Mouse (Mus musculus): ENCODE results near the gene Ly6g6c. TPM values are rescaled to one million over a fixed set of nuclear protein-coding genes. Genes with fewer than 3 reads are reported as not detected.

Gene Ly6g6c
- polyA plus RNA-seq, 1 experiment from 2014 or later, result 0.38 TPM

DNA sequence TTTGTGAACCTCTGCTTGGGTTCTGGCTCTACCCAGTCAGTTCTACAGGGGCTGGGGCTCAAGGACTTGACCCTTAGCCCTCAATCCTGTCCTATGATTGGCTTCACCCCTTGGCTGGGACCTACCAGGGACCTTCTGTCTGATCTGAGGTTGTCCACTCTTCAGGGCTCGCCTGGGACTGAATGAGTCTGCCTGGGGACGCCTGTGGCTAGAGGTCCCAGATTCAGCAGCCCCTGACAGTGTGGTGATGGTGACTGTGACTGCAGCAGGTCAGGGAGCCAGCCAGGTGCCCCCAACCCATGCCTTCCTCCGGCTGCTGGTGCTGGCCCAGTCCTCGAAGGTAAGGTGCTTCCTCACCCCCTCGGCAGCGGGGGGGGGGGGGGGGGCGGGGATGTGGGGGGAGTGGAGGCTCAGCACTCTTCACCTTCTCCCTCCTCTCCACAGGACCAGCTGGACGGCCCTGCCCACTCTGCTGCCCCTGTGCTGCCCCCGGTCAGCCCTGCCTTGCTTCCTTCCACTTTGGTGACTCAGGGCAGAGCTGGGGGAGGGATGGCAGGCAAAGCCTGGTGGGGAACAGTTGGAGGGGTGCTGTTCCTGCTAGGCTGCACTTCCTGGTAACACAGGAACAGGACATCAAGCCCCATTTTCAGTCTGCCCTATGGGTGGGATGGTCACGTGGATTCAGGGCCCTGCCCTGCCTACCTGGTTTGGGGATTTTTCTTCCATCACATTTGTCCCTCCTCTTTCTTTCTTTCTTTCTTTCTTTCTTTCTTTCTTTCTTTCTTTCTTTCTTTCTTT, 40.3 kb upstream of the Ly6g6c start:
- Histone ChIP-seq H3K36me3 (ENCODE audit: insufficient read depth) (no peaks in the 10 kb centered on the region), H3K4me1 (ENCODE audit: insufficient read depth) (peaks cover 4% of the 10 kb centered on the region; the same call in 1 of the 2 replicates), H3K9me3 (ENCODE audit: low read depth, low read length) (no peaks in the 10 kb centered on the region), H3K4me3 (ENCODE audit: low read depth, low read length) (no peak overlapping the region), H3K4me2 (no peak overlapping the region), H3K27me3 (ENCODE audit: insufficient read depth, low read length) (no peaks in the 10 kb centered on the region), H3K9ac (no peak overlapping the region), H3K27ac (ENCODE audit: low read depth) (no peak overlapping the region)
- TF ChIP-seq CTCF (IDR thresholded peaks at IDR 0.05; ENCODE audit: low read depth), result no peak
- DNase-seq, result no peak
- WGBS, result 60% methylated on average over 7 of the region's 10 CpGs
- ATAC-seq (ENCODE audit: insufficient read depth), result no peak

GRCm38 (mm10) chr17:35026206-35026605, 39.0 kb upstream of the Ly6g6c start:
- Histone ChIP-seq H3K27ac (ENCODE audit: low read depth) (0 out of 2 replicates have a peak overlapping the region, but pooled peaks have one; percentile 2), H3K4me3 (ENCODE audit: low read depth, low read length) (no peak overlapping the region), H3K36me3 (ENCODE audit: insufficient read depth) (no peaks in the 10 kb centered on the region), H3K4me1 (ENCODE audit: insufficient read depth) (peaks cover 4% of the 10 kb centered on the region; the same call in 1 of the 2 replicates), H3K9me3 (ENCODE audit: low read depth, low read length) (no peaks in the 10 kb centered on the region), H3K4me2 (no peak overlapping the region; the same call in 1 of the 2 replicates), H3K27me3 (ENCODE audit: insufficient read depth, low read length) (no peaks in the 10 kb centered on the region), H3K9ac (no peak overlapping the region)
- DNase-seq, result no peak
- TF ChIP-seq CTCF (IDR thresholded peaks at IDR 0.05; ENCODE audit: low read depth), result no peak
- no peak for ATAC-seq (ENCODE audit: insufficient read depth)
- 77% methylated on average over 5 of the region's 5 CpGs for WGBS

DNA sequence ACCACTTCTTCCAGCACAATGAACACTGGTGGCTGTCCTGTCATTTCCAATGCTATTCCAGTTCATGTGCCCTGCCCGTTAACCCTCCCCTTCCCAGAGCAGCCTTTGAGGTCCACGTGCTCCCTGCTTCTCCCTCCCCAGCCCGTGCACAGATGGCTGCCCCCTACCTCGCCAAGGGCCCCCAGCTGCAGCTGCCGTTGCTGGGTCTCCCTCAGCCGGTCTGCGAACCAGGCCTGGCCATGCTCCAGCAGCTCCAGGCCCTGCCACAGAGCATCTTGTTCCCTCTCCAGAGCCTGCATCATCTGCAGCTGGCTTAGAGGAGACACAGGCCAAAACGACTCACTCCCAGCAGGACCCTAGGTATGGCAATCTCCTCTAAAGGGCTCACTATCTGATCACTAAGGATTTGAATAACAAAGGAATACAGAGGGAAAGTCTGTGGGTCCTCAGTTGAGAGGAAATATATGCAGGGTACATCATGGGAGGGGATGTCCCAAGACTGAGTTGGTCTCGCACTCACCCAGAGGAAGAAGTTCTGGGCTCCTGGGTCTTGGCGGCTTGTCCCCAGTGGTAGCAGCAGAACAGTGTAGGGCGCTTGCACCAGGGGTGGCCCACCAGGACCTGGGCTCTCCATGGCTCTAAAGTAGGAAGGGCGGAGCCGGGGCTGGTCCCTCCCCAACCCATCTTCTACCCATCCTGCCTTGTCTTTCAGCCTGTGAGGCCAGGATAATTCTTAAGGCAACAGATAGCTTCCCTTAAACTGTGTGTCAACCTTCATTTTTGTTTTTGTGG, 37.7 kb upstream of the Ly6g6c start, which contains the start of gene Sapcd1:
Sapcd1 (minus strand) TSS at position 740 of the 792 bp plus-strand sequence.
- H3K4me3 ChIP-seq (ENCODE audit: low read depth, low read length), result peak within 1 kb of the TSS; percentile 17; the same call in 1 of the 2 replicates
- no peaks in the 10 kb centered on the region for H3K36me3 ChIP-seq (ENCODE audit: insufficient read depth)
- H3K4me2 ChIP-seq, result peak within 1 kb of the TSS; percentile 36
- no peaks in the 10 kb centered on the region for H3K9me3 ChIP-seq (ENCODE audit: low read depth, low read length)
- H3K9ac ChIP-seq, result peak within 1 kb of the TSS; percentile 1; the same call in 1 of the 2 replicates
- no peak for TF ChIP-seq CTCF (IDR thresholded peaks at IDR 0.05; ENCODE audit: low read depth)
- H3K27ac ChIP-seq (ENCODE audit: low read depth), result peak within 1 kb of the TSS; percentile 73
- H3K4me1 ChIP-seq (ENCODE audit: insufficient read depth), result peaks cover 4% of the 10 kb centered on the region; the same call in 1 of the 2 replicates
- WGBS, result 40% methylated on average over 13 of the region's 13 CpGs
- DNase-seq, result peak; percentile 82
- H3K27me3 ChIP-seq (ENCODE audit: insufficient read depth, low read length), result no peaks in the 10 kb centered on the region
- peak; percentile 86 for ATAC-seq (ENCODE audit: insufficient read depth)

DNA sequence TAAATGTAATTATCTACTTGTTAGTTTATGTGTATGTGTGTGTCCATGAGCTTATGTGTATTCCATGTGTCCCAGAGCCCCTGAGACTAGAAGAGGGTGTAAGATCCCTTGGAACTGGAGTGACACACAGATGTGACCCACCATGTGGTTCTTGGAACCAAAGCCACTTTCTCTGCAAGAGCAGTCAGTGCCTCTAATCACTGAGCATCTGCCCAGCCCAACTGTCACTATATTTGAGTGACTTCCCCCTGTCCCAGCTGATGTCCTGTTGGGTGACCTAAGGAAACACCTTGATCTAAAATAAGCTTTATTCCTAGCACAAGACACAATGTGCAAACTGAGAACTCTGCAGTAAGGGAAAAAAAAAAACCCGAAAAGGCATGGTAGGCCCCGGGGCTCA, 36.9 kb upstream of the Ly6g6c start:
- 72% methylated on average over 2 of the region's 2 CpGs for WGBS
- DNase-seq, result no peak
- no peak for ATAC-seq (ENCODE audit: insufficient read depth)
- no peak overlapping the region for H3K27ac ChIP-seq (ENCODE audit: low read depth)
- H3K4me3 ChIP-seq (ENCODE audit: low read depth, low read length), result no peak overlapping the region
- no peak overlapping the region for H3K9ac ChIP-seq
- TF ChIP-seq CTCF (IDR thresholded peaks at IDR 0.05; ENCODE audit: low read depth), result no peak
- H3K27me3 ChIP-seq (ENCODE audit: insufficient read depth, low read length), result no peaks in the 10 kb centered on the region
- H3K9me3 ChIP-seq (ENCODE audit: low read depth, low read length), result no peaks in the 10 kb centered on the region
- H3K36me3 ChIP-seq (ENCODE audit: insufficient read depth), result no peaks in the 10 kb centered on the region
- H3K4me1 ChIP-seq (ENCODE audit: insufficient read depth), result peaks cover 4% of the 10 kb centered on the region; the same call in 1 of the 2 replicates
- H3K4me2 ChIP-seq, result no peak overlapping the region

- DNase-seq (peak; percentile 41), ATAC-seq (ENCODE audit: insufficient read depth) (no peak)
- Histone ChIP-seq H3K4me1 (ENCODE audit: insufficient read depth) (peaks cover 4% of the 10 kb centered on the region; the same call in 1 of the 2 replicates), H3K4me3 (ENCODE audit: low read depth, low read length) (no peak overlapping the region), H3K27me3 (ENCODE audit: insufficient read depth, low read length) (no peaks in the 10 kb centered on the region), H3K9ac (no peak overlapping the region), H3K4me2 (no peak overlapping the region), H3K36me3 (ENCODE audit: insufficient read depth) (no peaks in the 10 kb centered on the region), H3K9me3 (ENCODE audit: low read depth, low read length) (no peaks in the 10 kb centered on the region), H3K27ac (ENCODE audit: low read depth) (no peak overlapping the region)
- 30% methylated on average over 19 of the region's 19 CpGs for WGBS
- peak; percentile 66 for TF ChIP-seq CTCF (IDR thresholded peaks at IDR 0.05; ENCODE audit: low read depth)
These were observed 35.3 kb upstream of the Ly6g6c start for GRCm38 (mm10) chr17:35029691-35030532.

DNA sequence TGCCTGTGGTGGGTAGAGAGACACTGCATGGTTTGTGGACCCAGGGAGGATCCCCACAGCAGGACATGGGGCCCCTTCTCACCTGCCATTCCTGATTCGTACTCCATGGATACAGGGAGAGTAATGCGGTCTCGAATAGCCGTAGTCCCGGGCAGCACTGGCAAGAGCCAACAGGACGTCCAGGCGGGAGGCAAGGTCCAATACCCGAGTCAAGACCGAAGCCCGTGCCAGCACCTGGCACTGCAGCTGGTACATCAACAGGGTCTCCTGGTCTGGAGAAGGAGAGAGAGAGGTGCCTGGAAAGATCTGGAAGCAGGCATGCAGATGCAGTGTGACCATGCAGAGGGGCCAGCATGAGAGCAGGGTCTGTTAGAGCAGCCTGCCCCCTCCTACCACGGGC, 33.9 kb upstream of the Ly6g6c start:
- ATAC-seq (ENCODE audit: insufficient read depth), result no peak
- Histone ChIP-seq H3K4me1 (ENCODE audit: insufficient read depth) (no peaks in the 10 kb centered on the region; the same call in 1 of the 2 replicates), H3K4me2 (no peak overlapping the region), H3K4me3 (ENCODE audit: low read depth, low read length) (no peak overlapping the region), H3K27me3 (ENCODE audit: insufficient read depth, low read length) (no peaks in the 10 kb centered on the region), H3K36me3 (ENCODE audit: insufficient read depth) (no peaks in the 10 kb centered on the region), H3K9ac (no peak overlapping the region), H3K27ac (ENCODE audit: low read depth) (no peak overlapping the region), H3K9me3 (ENCODE audit: low read depth, low read length) (no peaks in the 10 kb centered on the region)
- TF ChIP-seq CTCF (IDR thresholded peaks at IDR 0.05; ENCODE audit: low read depth), result no peak
- no peak for DNase-seq
- WGBS, result 83% methylated on average over 11 of the region's 11 CpGs

Measured in lung, embryonic 14.5 days (tissue).